Mouse (Mus musculus): ENCODE measurements around the gene 1600014C23Rik. TPM values are rescaled to one million over a fixed set of nuclear protein-coding genes. Genes with fewer than 3 reads are reported as not detected.

1600014C23Rik gene
- polyA plus RNA-seq, 1 experiment from 2014 or later = not detected

Other genes starting within 250 kb of the 1600014C23Rik start
- 14.7 and 16.5 TPM in 2 replicates for gene Aars2, start 227.0 kb downstream of the 1600014C23Rik start, polyA plus RNA-seq (2015; fragmentation: Nextera tagmentation; extraction: Ambion mirVana)
- 0.17 and 0.19 TPM in 2 replicates for gene Tcte1, start 210.4 kb downstream of the 1600014C23Rik start, polyA plus RNA-seq (2015; fragmentation: Nextera tagmentation; extraction: Ambion mirVana)
- gene Tmem151b, start 184.2 kb downstream of the 1600014C23Rik start, polyA plus RNA-seq (2015; fragmentation: Nextera tagmentation; extraction: Ambion mirVana) = 2.9 and 4.7 TPM in 2 replicates
- 5.9 and 6.1 TPM in 2 replicates for gene Nfkbie, start 178.1 kb downstream of the 1600014C23Rik start, polyA plus RNA-seq (2015; fragmentation: Nextera tagmentation; extraction: Ambion mirVana)
- 139 and 142 TPM in 2 replicates for gene Slc35b2, start 170.0 kb downstream of the 1600014C23Rik start, polyA plus RNA-seq (2015; fragmentation: Nextera tagmentation; extraction: Ambion mirVana)
- gene Hsp90ab1, start 160.6 kb downstream of the 1600014C23Rik start, polyA plus RNA-seq (2015; fragmentation: Nextera tagmentation; extraction: Ambion mirVana) = 1,467 and 1,497 TPM in 2 replicates
- 120 and 140 TPM in 2 replicates for gene Slc29a1, start 134.2 kb downstream of the 1600014C23Rik start, polyA plus RNA-seq (2015; fragmentation: Nextera tagmentation; extraction: Ambion mirVana)
- 22.9 and 39.7 TPM in 2 replicates for gene Mymx, start 131.7 kb downstream of the 1600014C23Rik start, polyA plus RNA-seq (2015; fragmentation: Nextera tagmentation; extraction: Ambion mirVana)
- 0.21 and 0.37 TPM in 2 replicates for gene Capn11, start 74.5 kb downstream of the 1600014C23Rik start, polyA plus RNA-seq (2015; fragmentation: Nextera tagmentation; extraction: Ambion mirVana)
- gene Mrpl14, start 47.5 kb downstream of the 1600014C23Rik start, polyA plus RNA-seq (2015; fragmentation: Nextera tagmentation; extraction: Ambion mirVana) = 142 and 143 TPM in 2 replicates
- gene Tmem63b, start 46.9 kb downstream of the 1600014C23Rik start, polyA plus RNA-seq (2015; fragmentation: Nextera tagmentation; extraction: Ambion mirVana) = 38.1 and 39.2 TPM in 2 replicates

All from limb, embryonic 15.5 days (tissue).